8 mouse cellular contexts compared by ENCODE assay signal in the genomic region with DNA sequence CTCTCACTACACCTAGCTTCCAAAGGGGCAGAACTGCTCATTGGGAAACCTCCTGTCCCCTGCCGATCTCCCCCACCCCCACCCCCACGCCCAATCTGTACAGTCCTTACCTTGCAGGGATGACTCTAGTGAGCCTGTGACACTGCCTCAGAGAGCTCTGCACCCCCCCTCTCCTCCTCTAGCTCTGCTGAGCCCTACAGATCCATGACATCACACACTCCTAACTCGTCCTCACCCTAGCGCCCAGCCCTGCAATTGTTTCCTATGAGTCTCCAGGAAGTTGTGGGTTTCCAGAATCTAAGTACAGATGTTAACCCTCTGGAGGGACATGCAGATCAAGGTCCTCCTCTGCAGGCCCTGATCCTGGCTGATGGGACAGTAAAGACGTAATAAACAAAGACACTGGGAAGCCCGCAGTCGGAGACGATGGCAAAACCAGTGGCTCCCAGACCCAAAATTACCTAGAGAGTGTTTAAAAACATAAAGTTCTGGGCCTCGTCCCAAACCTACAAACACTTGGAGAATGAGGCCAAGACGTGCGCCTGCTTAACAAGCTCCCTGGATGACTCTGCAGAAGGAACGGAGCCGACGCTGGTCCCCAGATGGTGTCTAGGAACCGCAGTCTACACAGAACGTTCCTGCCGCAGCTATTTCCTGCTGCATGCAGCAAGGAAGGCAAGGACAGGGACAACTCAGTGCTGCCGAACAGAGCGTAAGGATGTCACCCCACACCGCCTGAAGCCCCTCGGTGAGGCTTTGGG.
DNase-seq lines count a peak whose midpoint lies in the region; ATAC-seq and TF ChIP-seq lines count a peak whose summit lies in the region.

No protein-coding gene starts in this region.

- no peak overlapping the region for H3K27ac ChIP-seq in hindbrain, postnatal 0 days

- WGBS in hindbrain, postnatal 0 days: 70% methylated on average over 21 of the region's 21 CpGs

- peaks cover 6% of the 10 kb centered on the region; the same call in 1 of the 2 replicates for H3K4me1 ChIP-seq in hindbrain, postnatal 0 days (ENCODE audit: insufficient read depth, low read length)

- TF ChIP-seq CTCF in hindbrain, postnatal 0 days (IDR thresholded peaks at IDR 0.05; ENCODE audit: low read depth): no peak

- no peak overlapping the region for H3K4me3 ChIP-seq in hindbrain, postnatal 0 days (ENCODE audit: low read length)

- peak; percentile 47; the same call in 1 of the 2 replicates for ATAC-seq in hindbrain, postnatal 0 days
- ATAC-seq in megakaryocyte, adult 5-6 weeks (ENCODE audit: poor library complexity, severe bottlenecking): peak; percentile 52
- no peak for ATAC-seq in erythroid progenitor cell, adult 5-6 weeks (replicated peaks; ENCODE audit: low FRiP score, poor library complexity, severe bottlenecking)

- H3K36me3 ChIP-seq in hindbrain, postnatal 0 days (ENCODE audit: insufficient read depth, low read length): no peaks in the 10 kb centered on the region

- H3K4me2 ChIP-seq in hindbrain, postnatal 0 days (ENCODE audit: low read depth, low read length): no peak overlapping the region

- no peaks in the 10 kb centered on the region for H3K27me3 ChIP-seq in hindbrain, postnatal 0 days (ENCODE audit: insufficient read depth, low read length)

- peak; percentile 43 to 46 for DNase-seq in cerebellum, adult 18-20 months
- DNase-seq in cerebellum, adult 8-10 months: no peak
- peak; percentile 11 for DNase-seq in testis, postnatal 14 days (ENCODE audit: low spot score)
- DNase-seq in testis, postnatal 10 days (ENCODE audit: low spot score): no peak
- no peak for DNase-seq in hindbrain, postnatal 0 days (ENCODE audit: low spot score)
- DNase-seq in spleen, postnatal 4 days (ENCODE audit: low spot score in 2 of 2): no peak

- H3K9ac ChIP-seq in hindbrain, postnatal 0 days (replicated peaks; ENCODE audit: low read length): no peak overlapping the region

- H3K9me3 ChIP-seq in hindbrain, postnatal 0 days (ENCODE audit: low read length): no peaks in the 10 kb centered on the region

Comparison
In these comparisons a context has a peak if more than half of its experiments do, and no peak if none do; other contexts are left out.
1. DNase-seq: peak in cerebellum, adult 18-20 months (2 of 2) and testis, postnatal 14 days (single experiment); none in cerebellum, adult 8-10 months (single experiment), testis, postnatal 10 days (single experiment), hindbrain, postnatal 0 days (single experiment) and spleen, postnatal 4 days (0 of 2).